Mouse (Mus musculus): ENCODE data around the gene Tasp1.
A peak's percentile ranks its signal among the peaks of the same experiment; 100 is the strongest.
"Not testable (repeated sequence)": the region's sequence is repeated elsewhere in the genome, so short reads cannot be mapped to it uniquely, and the experiment has no call there.

Gene Tasp1

GRCm38 (mm10) chr2:139906441-139907157, 160.0 kb downstream of the Tasp1 start:
- no peak for DNase-seq (ENCODE audit: extremely low read depth, insufficient read length, low spot score)

- no peak for DNase-seq (ENCODE audit: extremely low read depth, insufficient read length, low spot score)
These were observed 175.1 kb downstream of the Tasp1 start for GRCm38 (mm10) chr2:139891405-139892089.

GRCm38 (mm10) chr2:139884264-139884637, 182.4 kb downstream of the Tasp1 start:
- DNase-seq (ENCODE audit: extremely low read depth, insufficient read length, low spot score): no peak

GRCm38 (mm10) chr2:139883581-139884263, 182.9 kb downstream of the Tasp1 start:
- no peak for DNase-seq (ENCODE audit: extremely low read depth, insufficient read length, low spot score)

- DNase-seq (ENCODE audit: extremely low read depth, insufficient read length, low spot score): no peak
These were observed 188.5 kb downstream of the Tasp1 start for GRCm38 (mm10) chr2:139878052-139878621.

DNA sequence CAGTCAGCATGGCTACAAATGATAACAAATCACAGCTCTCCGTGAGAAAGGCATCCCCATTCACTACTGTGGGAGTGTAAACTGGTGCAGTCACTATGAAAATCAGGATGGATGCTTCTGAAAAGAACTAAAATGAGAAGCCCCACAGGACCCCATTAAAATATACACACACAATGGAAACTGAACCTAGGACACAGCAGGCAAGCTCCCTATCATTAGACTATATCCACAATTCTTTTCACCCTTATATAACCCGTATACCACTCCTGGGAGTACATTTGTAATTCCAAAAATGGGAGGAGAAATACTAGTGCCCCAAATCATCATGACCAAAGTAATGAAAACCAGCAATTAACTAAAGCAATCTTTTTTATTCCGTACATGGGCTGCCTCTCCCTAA, 190.7 kb downstream of the Tasp1 start:
- DNase-seq (ENCODE audit: extremely low read depth, insufficient read length, low spot score): no peak

- DNase-seq (ENCODE audit: extremely low read depth, insufficient read length, low spot score): no peak
These were observed 192.4 kb downstream of the Tasp1 start for GRCm38 (mm10) chr2:139874173-139874572.

GRCm38 (mm10) chr2:139873762-139874161, 192.8 kb downstream of the Tasp1 start:
- DNase-seq (ENCODE audit: extremely low read depth, insufficient read length, low spot score): no peak

- DNase-seq (ENCODE audit: extremely low read depth, insufficient read length, low spot score): not testable (repeated sequence)
These were observed 197.5 kb downstream of the Tasp1 start for GRCm38 (mm10) chr2:139869071-139869470.

GRCm38 (mm10) chr2:139863396-139863795, 203.2 kb downstream of the Tasp1 start:
- DNase-seq (ENCODE audit: extremely low read depth, insufficient read length, low spot score): not testable (repeated sequence)

- no peak for DNase-seq (ENCODE audit: extremely low read depth, insufficient read length, low spot score)
These were observed 206.5 kb downstream of the Tasp1 start for GRCm38 (mm10) chr2:139860133-139860494.

DNA sequence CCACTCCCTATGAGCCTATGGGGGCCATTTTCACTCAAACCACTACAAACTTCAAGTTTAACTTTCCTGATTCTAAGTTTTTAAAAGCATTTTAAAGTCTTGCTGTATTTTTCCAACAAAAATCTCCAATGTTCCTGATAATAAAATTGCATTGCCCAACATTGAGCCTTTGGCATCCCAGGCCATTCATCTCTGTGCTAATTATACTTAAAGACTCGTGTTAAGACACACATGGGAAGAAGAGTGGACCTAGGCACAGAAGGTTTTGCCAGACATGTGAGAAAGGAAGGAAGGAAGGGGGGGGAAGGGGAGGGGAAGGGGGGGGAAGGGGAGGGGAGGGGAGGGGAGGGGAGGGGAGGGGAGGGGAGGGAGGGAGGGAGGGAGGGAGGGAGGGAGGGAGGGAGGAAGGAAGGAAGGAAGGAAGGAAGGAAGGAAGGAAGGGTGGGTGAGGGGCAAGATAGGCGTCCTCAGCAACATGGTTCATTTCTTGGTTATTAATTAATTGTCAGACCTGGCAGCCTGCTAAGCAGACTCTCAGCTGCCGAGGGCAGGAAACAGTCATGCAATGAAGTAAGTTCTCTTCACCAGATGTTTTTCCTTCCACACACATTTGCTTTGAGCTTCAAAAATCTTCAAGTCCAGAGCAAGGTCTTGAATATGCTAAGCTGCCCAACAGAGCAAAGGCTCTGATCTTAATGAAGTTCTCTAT, 207.0 kb downstream of the Tasp1 start:
- DNase-seq (ENCODE audit: extremely low read depth, insufficient read length, low spot score): no peak

- peak; percentile 24 for DNase-seq (ENCODE audit: extremely low read depth, insufficient read length, low spot score)
These were observed 217.0 kb downstream of the Tasp1 start for GRCm38 (mm10) chr2:139849621-139850020.

DNA sequence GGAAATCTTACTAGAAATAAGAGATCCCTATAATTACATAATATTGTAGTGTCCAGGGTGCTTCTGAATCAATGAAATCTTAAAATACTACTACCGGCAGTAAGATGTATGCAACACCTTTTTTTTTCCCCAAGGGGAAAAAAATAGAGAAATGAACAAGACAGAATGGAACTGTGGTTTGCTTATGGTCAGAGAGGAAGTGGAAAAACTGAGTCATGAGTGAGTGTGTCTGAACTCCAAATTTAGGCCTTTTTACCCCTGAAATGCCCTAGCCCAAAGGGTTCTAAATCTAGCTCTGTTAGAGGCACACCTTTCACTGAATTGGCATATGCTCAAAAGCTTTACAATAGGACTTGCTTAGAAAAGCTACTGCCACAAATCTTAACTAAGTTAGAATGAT, 225.2 kb downstream of the Tasp1 start:
- DNase-seq (ENCODE audit: extremely low read depth, insufficient read length, low spot score): peak; percentile 58

GRCm38 (mm10) chr2:139840941-139841340, 225.7 kb downstream of the Tasp1 start:
- DNase-seq (ENCODE audit: extremely low read depth, insufficient read length, low spot score): no peak

- DNase-seq (ENCODE audit: extremely low read depth, insufficient read length, low spot score): no peak
These were observed 244.8 kb downstream of the Tasp1 start for GRCm38 (mm10) chr2:139821589-139822378.

DNA sequence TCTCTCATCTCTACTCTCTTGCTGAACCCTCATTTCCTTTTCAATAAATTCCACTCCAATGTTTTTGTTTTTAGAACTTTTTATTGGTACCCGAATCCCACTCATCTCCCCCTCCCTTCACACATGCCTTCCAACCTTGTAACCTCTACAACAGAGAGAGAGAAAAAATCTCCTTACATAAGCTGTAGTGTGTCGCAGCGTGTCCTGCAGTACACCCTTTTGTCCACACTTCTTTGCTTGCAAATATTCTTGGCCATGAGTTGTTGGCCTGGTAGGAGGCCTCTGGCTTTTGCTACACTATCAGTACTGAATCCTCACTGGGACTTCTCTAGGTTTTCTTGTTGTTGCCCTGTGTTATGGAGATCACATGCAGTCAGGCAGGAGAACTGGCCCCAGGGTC, 249.3 kb downstream of the Tasp1 start:
- DNase-seq (ENCODE audit: extremely low read depth, insufficient read length, low spot score): no peak

DNA sequence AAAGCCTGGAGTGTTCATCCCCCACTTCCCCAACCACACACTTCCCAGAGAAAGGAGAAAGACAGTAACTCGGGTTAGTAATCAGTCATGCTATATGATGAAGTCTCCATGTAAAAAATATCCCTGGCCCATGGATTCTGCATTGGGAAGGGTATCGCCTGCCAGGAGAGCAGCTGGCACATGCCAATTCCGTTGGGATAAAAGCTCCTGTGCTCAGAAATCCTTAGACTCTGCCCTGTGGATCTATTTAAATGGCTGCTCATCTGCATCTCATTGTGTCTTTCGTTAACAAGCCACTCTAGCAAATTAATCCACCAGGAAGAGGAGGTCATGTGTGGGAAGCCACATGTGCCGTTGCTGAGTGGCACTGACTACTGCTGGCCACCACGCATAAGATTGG, 258.7 kb downstream of the Tasp1 start:
- DNase-seq (ENCODE audit: extremely low read depth, insufficient read length, low spot score): no peak

GRCm38 (mm10) chr2:139804041-139804440, 262.6 kb downstream of the Tasp1 start:
- no peak for DNase-seq (ENCODE audit: extremely low read depth, insufficient read length, low spot score)

Data from 3134 (cell line).